Mouse (Mus musculus) myocyte (in vitro differentiated cells): ENCODE data around the gene Psmb11.

Source experiments
- CEBPB ChIP-seq: IDR thresholded peaks from 2 replicates; pipeline ENCODE4 v1.6.1; 2011; ENCODE audit warnings: mild to moderate bottlenecking, moderate library complexity; ENCODE audit not compliant: poor library complexity, insufficient read depth, severe bottlenecking
- E2F4 ChIP-seq: IDR thresholded peaks from one replicate; pipeline ENCODE4 v1.6.1; 2011; ENCODE audit warnings: mild to moderate bottlenecking, control low read depth, moderate library complexity; ENCODE audit not compliant: insufficient read depth
- MAX ChIP-seq: IDR thresholded peaks from one replicate; pipeline ENCODE4 v1.6.1; 2011; ENCODE audit warnings: low read depth, mild to moderate bottlenecking, control low read depth
- MYOD1 ChIP-seq, 3 experiments: IDR thresholded peaks; one replicate each; pipeline ENCODE4 v1.6.1; 2011; ENCODE audit warnings: control low read depth in 2 of 3, low read depth in 2 of 3, mild to moderate bottlenecking in 2 of 3, moderate library complexity in 1 of 3; ENCODE audit not compliant: insufficient read length in 2 of 3, control insufficient read depth in 1 of 3
- MYOG ChIP-seq, 3 experiments: IDR thresholded peaks; one replicate each; pipeline ENCODE4 v1.6.1; 2011; ENCODE audit warnings: control low read depth in 2 of 3, low read depth in 2 of 3, mild to moderate bottlenecking in 2 of 3; ENCODE audit not compliant: insufficient read length in 2 of 3, control insufficient read depth in 1 of 3, insufficient read depth in 1 of 3
- POLR2A ChIP-seq: IDR thresholded peaks from one replicate; pipeline ENCODE4 v1.6.1; 2011; ENCODE audit warnings: low read depth, mild to moderate bottlenecking, control low read depth, moderate library complexity; ENCODE audit not compliant: insufficient read length
- POLR2AphosphoS2 ChIP-seq: IDR thresholded peaks from one replicate; pipeline ENCODE4 v1.6.1; 2011; ENCODE audit warnings: low read depth, control low read depth; ENCODE audit not compliant: insufficient read length
- TCF12 ChIP-seq: IDR thresholded peaks from one replicate; pipeline ENCODE4 v1.6.1; 2011; ENCODE audit warnings: mild to moderate bottlenecking, control low read depth; ENCODE audit not compliant: poor library complexity, insufficient read depth, severe bottlenecking
- TCF3 ChIP-seq: IDR thresholded peaks from one replicate; pipeline ENCODE4 v1.6.1; 2011; ENCODE audit warnings: low read depth, control low read depth; ENCODE audit not compliant: insufficient read length
- USF1 ChIP-seq: IDR thresholded peaks from one replicate; pipeline ENCODE4 v1.6.1; 2011; ENCODE audit warnings: low read depth, mild to moderate bottlenecking, control low read depth, moderate library complexity

- TF ChIP-seq POLR2A (no peak), MAX (no peak), MYOD1 (IDR thresholded peaks at IDR 0.05; ENCODE audit: control insufficient read depth in 1 of 3, insufficient read length in 2 of 3, low read depth in 2 of 3) (no peak), E2F4 (no peak), USF1 (no peak), TCF12 (no peak), MYOG (IDR thresholded peaks at IDR 0.05; ENCODE audit: control insufficient read depth in 1 of 3, insufficient read depth in 1 of 3, insufficient read length in 2 of 3, low read depth in 2 of 3) (no peak), POLR2AphosphoS2 (no peak), CEBPB (no peak), TCF3 (no peak)
Observed at GRCm38 (mm10) chr14:54674317-54674716, 53.1 kb downstream of the Psmb11 start.
